Comparison of ENCODE assay signal across 8 mouse cellular contexts in the genomic region with DNA sequence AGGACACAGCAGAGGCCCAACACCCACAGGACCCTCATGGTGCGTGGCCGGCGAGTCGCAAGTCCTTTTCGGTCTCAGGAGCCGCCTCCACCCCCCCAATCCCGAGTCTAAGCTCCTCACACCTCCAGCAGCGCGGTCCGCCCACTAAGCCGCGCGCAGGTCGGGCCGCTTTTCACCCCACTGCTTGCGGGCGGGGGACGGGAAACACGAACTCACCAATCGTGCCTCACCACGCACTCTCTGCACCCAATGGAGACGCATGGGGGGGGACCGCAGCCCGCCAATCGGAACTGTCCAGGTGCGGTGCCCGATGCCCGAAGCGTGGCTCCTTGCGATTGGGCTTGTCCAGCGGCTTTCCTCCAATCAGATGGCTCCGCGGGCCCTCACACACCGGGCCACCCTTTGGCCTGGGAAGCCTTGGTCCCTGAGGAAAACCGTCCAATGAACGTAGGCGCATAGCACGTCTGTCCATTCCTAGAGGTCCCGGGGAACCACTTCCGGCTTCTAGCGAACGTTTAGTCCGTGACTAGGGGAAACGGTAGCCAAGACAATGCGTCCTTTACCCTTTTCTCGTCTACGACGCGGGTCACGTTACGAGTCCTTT. TPM values are rescaled to one million over a fixed set of nuclear protein-coding genes. Genes with fewer than 3 reads are reported as not detected.
DNase-seq lines count a peak whose midpoint lies in the region; ATAC-seq and TF ChIP-seq lines count a peak whose summit lies in the region.

Gene Hsp90b1, minus strand, starts transcription at position 192 of the 604 bp plus-strand sequence.
Gene Ttc41, plus strand, starts transcription at position 494 of the 604 bp plus-strand sequence.

- TF ChIP-seq CTCF in kidney, adult 2 months (conservative IDR thresholded peaks at IDR 0.05; ENCODE audit: insufficient read depth, insufficient read length, low read depth, low read length): no peak
- TF ChIP-seq CTCF in spleen, adult 2 months (IDR thresholded peaks at IDR 0.05; ENCODE audit: extremely low read depth, insufficient read depth, insufficient read length, insufficient replicate concordance): no peak

- peak; percentile 98 for ATAC-seq in embryonic facial prominence, embryonic 13.5 days (ENCODE audit: insufficient number of reproducible peaks, insufficient read depth, low FRiP score, low TSS enrichment, low read depth)
- peak; percentile 98 for ATAC-seq in limb, embryonic 12.5 days (ENCODE audit: insufficient number of reproducible peaks, insufficient read depth, low FRiP score, low TSS enrichment, low read depth)
- peak; percentile 98 for ATAC-seq in midbrain, embryonic 15.5 days (replicated peaks)

- peak within 1 kb of the TSS; percentile 95 for H3K9ac ChIP-seq in embryonic facial prominence, embryonic 13.5 days
- H3K9ac ChIP-seq in limb, embryonic 12.5 days (replicated peaks): peak within 1 kb of the TSS; percentile 91
- peak within 1 kb of the TSS; percentile 77 for H3K9ac ChIP-seq in midbrain, embryonic 15.5 days

- under 1% methylated on average over 51 of the region's 51 CpGs for WGBS in embryonic facial prominence, embryonic 13.5 days
- WGBS in kidney, adult 2 months: under 1% methylated on average over 51 of the region's 51 CpGs
- under 1% methylated on average over 51 of the region's 51 CpGs for WGBS in limb, embryonic 12.5 days
- WGBS in midbrain, embryonic 15.5 days: under 1% methylated on average over 51 of the region's 51 CpGs
- under 1% methylated on average over 51 of the region's 51 CpGs for WGBS in spleen, adult 2 months

- peak within 1 kb of the TSS; percentile 82 for H3K4me2 ChIP-seq in embryonic facial prominence, embryonic 13.5 days
- H3K4me2 ChIP-seq in limb, embryonic 12.5 days: peak within 1 kb of the TSS; percentile 95
- peak within 1 kb of the TSS; percentile 67 for H3K4me2 ChIP-seq in midbrain, embryonic 15.5 days

- TF ChIP-seq POLR2A in kidney, adult 2 months (IDR thresholded peaks at IDR 0.05; ENCODE audit: low read depth, low read length): peak; percentile 93
- peak; percentile 97 for TF ChIP-seq POLR2A in spleen, adult 2 months (IDR thresholded peaks at IDR 0.05; ENCODE audit: low read depth, low read length)

- peak within 1 kb of the TSS; percentile 92 for H3K4me3 ChIP-seq in embryonic facial prominence, embryonic 13.5 days
- peak within 1 kb of the TSS; percentile 84 for H3K4me3 ChIP-seq in kidney, adult 2 months (ENCODE audit: insufficient read depth, low read depth, low read length)
- H3K4me3 ChIP-seq in limb, embryonic 12.5 days (replicated peaks): peak within 1 kb of the TSS; percentile 84
- H3K4me3 ChIP-seq in midbrain, embryonic 15.5 days: peak within 1 kb of the TSS; percentile 71
- peak within 1 kb of the TSS; percentile 83 for H3K4me3 ChIP-seq in spleen, adult 2 months (ENCODE audit: extremely low read depth, insufficient read depth, insufficient read length)

- DNase-seq in 3134 (ENCODE audit: extremely low read depth, insufficient read length, low spot score): peak; percentile 100
- DNase-seq in adrenal gland, postnatal 36 days: peak; percentile 99
- DNase-seq in heart, adult 18-20 months: peak; percentile 99 to 100
- peak; percentile 100 for DNase-seq in kidney, adult 2 months
- DNase-seq in spleen, adult 2 months (ENCODE audit: low read depth in 1 of 2, low spot score in 2 of 2): peak; percentile 96 to 99

- H3K4me1 ChIP-seq in embryonic facial prominence, embryonic 13.5 days: peaks cover 43% of the 10 kb centered on the region
- H3K4me1 ChIP-seq in kidney, adult 2 months (ENCODE audit: control insufficient read depth, insufficient read depth, low read length): peaks cover 14% of the 10 kb centered on the region; the same call in 1 of the 2 replicates
- peaks cover 38% of the 10 kb centered on the region for H3K4me1 ChIP-seq in limb, embryonic 12.5 days (replicated peaks)
- peaks cover 44% of the 10 kb centered on the region for H3K4me1 ChIP-seq in midbrain, embryonic 15.5 days
- peaks cover 7% of the 10 kb centered on the region; the same call in 1 of the 2 replicates for H3K4me1 ChIP-seq in spleen, adult 2 months (ENCODE audit: control insufficient read depth, insufficient read depth, insufficient read length)

- H3K27me3 ChIP-seq in embryonic facial prominence, embryonic 13.5 days: no peaks in the 10 kb centered on the region
- no peaks in the 10 kb centered on the region for H3K27me3 ChIP-seq in kidney, adult 2 months (replicated peaks; ENCODE audit: control insufficient read depth, insufficient read depth, low read length)
- H3K27me3 ChIP-seq in limb, embryonic 12.5 days: no peaks in the 10 kb centered on the region
- H3K27me3 ChIP-seq in midbrain, embryonic 15.5 days (replicated peaks): no peaks in the 10 kb centered on the region
- H3K27me3 ChIP-seq in spleen, adult 2 months (ENCODE audit: control insufficient read depth, insufficient read depth, low read length): no peaks in the 10 kb centered on the region

- H3K27ac ChIP-seq in embryonic facial prominence, embryonic 13.5 days: peak within 1 kb of the TSS; percentile 95
- peak within 1 kb of the TSS; percentile 89 for H3K27ac ChIP-seq in kidney, adult 2 months (ENCODE audit: insufficient read depth, low read depth, low read length)
- H3K27ac ChIP-seq in limb, embryonic 12.5 days: peak within 1 kb of the TSS; percentile 94
- peak within 1 kb of the TSS; percentile 93 for H3K27ac ChIP-seq in midbrain, embryonic 15.5 days
- peak within 1 kb of the TSS; percentile 99 for H3K27ac ChIP-seq in spleen, adult 2 months (ENCODE audit: insufficient read depth, low read length)

- no peaks in the 10 kb centered on the region for H3K9me3 ChIP-seq in embryonic facial prominence, embryonic 13.5 days
- no peaks in the 10 kb centered on the region for H3K9me3 ChIP-seq in limb, embryonic 12.5 days
- H3K9me3 ChIP-seq in midbrain, embryonic 15.5 days: no peaks in the 10 kb centered on the region

- H3K36me3 ChIP-seq in embryonic facial prominence, embryonic 13.5 days: peaks cover 25% of the 10 kb centered on the region
- peaks cover 12% of the 10 kb centered on the region; the same call in 1 of the 2 replicates for H3K36me3 ChIP-seq in kidney, adult 2 months (ENCODE audit: control insufficient read depth, insufficient read depth, low read length)
- H3K36me3 ChIP-seq in limb, embryonic 12.5 days: peaks cover 36% of the 10 kb centered on the region
- H3K36me3 ChIP-seq in midbrain, embryonic 15.5 days (replicated peaks): peaks cover 17% of the 10 kb centered on the region; the same call in 1 of the 2 replicates
- H3K36me3 ChIP-seq in spleen, adult 2 months (ENCODE audit: control insufficient read depth, insufficient read depth, low read length): peaks cover 23% of the 10 kb centered on the region

RNA-seq across cellular contexts. Expression of gene Hsp90b1, which starts in this region (rescaled TPM):
- 100 to 1,000 TPM; 685 to 750 TPM for total RNA-seq in adrenal gland, postnatal 36 days (2021)
- 638 and 646 TPM in 2 replicates for polyA plus RNA-seq in embryonic facial prominence, embryonic 13.5 days (2015; fragmentation: Nextera tagmentation; extraction: Ambion mirVana)
- total RNA-seq in heart, adult 18-20 months (2021): 100 to 1,000 TPM; 319 to 364 TPM
- 47.4 and 64.6 TPM in 2 replicates for polyA plus RNA-seq in kidney, adult 2 months (2012; rRNA removed)
- 588 and 626 TPM in 2 replicates for polyA plus RNA-seq in limb, embryonic 12.5 days (2016; fragmentation: Nextera tagmentation; extraction: Ambion mirVana)
- polyA plus RNA-seq in midbrain, embryonic 15.5 days (2015; fragmentation: Nextera tagmentation; extraction: Ambion mirVana): 297 and 302 TPM in 2 replicates
- polyA plus RNA-seq in spleen, adult 2 months (2012; rRNA removed): 24.2 and 26.6 TPM in 2 replicates

RNA-seq across cellular contexts. Expression of gene Ttc41, which starts in this region (rescaled TPM):
- total RNA-seq in adrenal gland, postnatal 36 days (2021): 1 to 10 TPM; 1.7 to 2.1 TPM
- polyA plus RNA-seq in embryonic facial prominence, embryonic 13.5 days (2015; fragmentation: Nextera tagmentation; extraction: Ambion mirVana): 1.7 TPM in 2 replicates
- total RNA-seq in heart, adult 18-20 months (2021): 1 to 10 TPM; 1.5 to 1.9 TPM
- 1.7 and 1.8 TPM in 2 replicates for polyA plus RNA-seq in kidney, adult 2 months (2012; rRNA removed)
- polyA plus RNA-seq in limb, embryonic 12.5 days (2016; fragmentation: Nextera tagmentation; extraction: Ambion mirVana): 2.1 and 2.5 TPM in 2 replicates
- 2.1 and 2.4 TPM in 2 replicates for polyA plus RNA-seq in midbrain, embryonic 15.5 days (2015; fragmentation: Nextera tagmentation; extraction: Ambion mirVana)
- polyA plus RNA-seq in spleen, adult 2 months (2012; rRNA removed): 0.43 and 0.58 TPM in 2 replicates

Comparison
In these comparisons a context has a peak if more than half of its experiments do, and no peak if none do; other contexts are left out.
1. Peak in every context shown above with its lines: DNase-seq, ATAC-seq, H3K4me3 ChIP-seq and H3K27ac ChIP-seq.